Mouse (Mus musculus): ENCODE measurements at regions not wholly inside any gene's neighbourhood (a gene's known extent, or its start where the extent isn't known, plus 50 kb on each side); places are given as distances from the start of the nearest gene placed in this dataset.

DNA sequence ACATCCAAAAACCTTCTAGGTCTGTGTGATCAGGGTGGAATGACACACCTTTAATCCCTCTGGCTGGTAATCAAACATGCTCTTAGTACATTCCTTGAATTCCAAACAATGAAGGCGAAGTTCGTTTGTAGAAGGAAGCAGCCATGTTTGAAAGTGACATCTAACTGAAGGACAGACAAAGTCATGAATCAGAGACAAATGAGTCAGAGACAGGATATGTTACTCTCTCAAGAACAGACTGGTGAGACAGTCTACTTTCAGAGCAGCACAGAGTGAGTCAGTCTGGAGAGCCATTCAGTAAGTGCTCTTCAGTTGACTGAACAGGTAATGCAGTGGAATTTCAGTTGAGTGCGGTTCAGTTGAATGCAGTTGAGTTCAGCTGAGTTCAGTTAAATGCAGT, 150.4 kb downstream of the Cpe start:
- DNase-seq (ENCODE audit: low spot score): no peak
- H3K9me3 ChIP-seq: peaks cover 3% of the 10 kb centered on the region; the same call in 1 of the 2 replicates
- H3K4me3 ChIP-seq: no peak overlapping the region
- no peaks in the 10 kb centered on the region for H3K36me3 ChIP-seq
- no peak overlapping the region for H3K27ac ChIP-seq
- WGBS: 88% methylated on average over 3 of the region's 3 CpGs
- H3K27me3 ChIP-seq (ENCODE audit: insufficient read depth, poor library complexity, severe bottlenecking): no peaks in the 10 kb centered on the region
- no peaks in the 10 kb centered on the region for H3K4me1 ChIP-seq (replicated peaks)

DNA sequence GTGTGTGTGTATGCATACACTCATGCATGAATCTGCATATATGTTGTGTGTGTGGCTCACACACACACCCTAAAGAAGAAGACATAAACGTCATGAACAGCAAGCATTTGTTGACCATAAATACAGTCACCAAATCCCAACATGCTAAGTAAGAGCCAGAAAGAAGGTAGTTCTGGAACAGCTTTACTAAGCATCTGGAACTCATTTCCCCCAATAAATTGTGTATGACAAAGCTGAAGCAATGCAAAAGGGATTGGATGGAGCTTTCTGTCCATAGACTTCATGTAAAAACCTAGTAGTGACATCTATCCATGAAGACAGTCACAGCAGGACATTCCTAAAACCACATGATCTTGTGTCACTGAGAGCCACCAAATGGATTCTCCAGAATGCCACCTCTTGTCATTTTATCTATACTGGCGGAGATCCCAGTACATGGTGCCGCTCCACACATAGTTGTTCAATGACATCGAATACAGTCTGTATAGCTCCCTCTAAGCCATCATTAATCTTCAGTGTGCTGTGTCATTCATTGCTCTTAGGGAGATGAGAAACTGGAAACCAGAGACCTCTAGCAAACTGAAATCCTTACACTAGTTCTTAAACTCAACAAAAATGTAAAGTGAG, 152.9 kb downstream of the Cpe start:
- no peak overlapping the region for H3K27ac ChIP-seq
- H3K4me3 ChIP-seq: no peak overlapping the region
- no peaks in the 10 kb centered on the region for H3K36me3 ChIP-seq
- no peaks in the 10 kb centered on the region for H3K27me3 ChIP-seq (ENCODE audit: insufficient read depth, poor library complexity, severe bottlenecking)
- H3K9me3 ChIP-seq: peaks cover 3% of the 10 kb centered on the region; the same call in 1 of the 2 replicates
- WGBS: 89% methylated on average over 4 of the region's 4 CpGs
- DNase-seq (ENCODE audit: low spot score): no peak
- H3K4me1 ChIP-seq (replicated peaks): no peaks in the 10 kb centered on the region

DNA sequence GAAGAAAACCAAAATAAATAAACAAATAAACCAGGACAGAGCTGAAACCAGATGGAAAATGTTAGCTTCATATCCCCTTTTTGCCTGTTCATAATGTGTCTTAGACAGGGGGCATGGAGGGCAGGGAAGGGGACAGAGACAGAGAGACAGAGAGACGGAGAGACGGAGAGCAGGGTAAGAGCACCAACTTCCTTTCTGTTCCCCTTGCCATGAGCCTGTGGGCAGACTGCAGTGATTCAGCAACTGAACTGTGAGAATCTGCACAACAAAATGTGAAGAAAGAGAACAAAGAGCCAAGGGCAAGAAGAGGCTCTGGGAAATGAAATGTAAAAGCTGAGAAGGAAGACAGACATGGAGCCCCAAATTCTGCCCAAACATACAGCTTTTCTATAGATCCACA, 161.1 kb downstream of the Cpe start:
- no peaks in the 10 kb centered on the region for H3K4me1 ChIP-seq (replicated peaks)
- WGBS: 88% methylated on average over 2 of the region's 2 CpGs
- H3K36me3 ChIP-seq: no peaks in the 10 kb centered on the region
- no peak overlapping the region for H3K27ac ChIP-seq
- no peak overlapping the region for H3K4me3 ChIP-seq
- no peaks in the 10 kb centered on the region for H3K27me3 ChIP-seq (ENCODE audit: insufficient read depth, poor library complexity, severe bottlenecking)
- no peaks in the 10 kb centered on the region for H3K9me3 ChIP-seq
- no peak for DNase-seq (ENCODE audit: low spot score)

DNA sequence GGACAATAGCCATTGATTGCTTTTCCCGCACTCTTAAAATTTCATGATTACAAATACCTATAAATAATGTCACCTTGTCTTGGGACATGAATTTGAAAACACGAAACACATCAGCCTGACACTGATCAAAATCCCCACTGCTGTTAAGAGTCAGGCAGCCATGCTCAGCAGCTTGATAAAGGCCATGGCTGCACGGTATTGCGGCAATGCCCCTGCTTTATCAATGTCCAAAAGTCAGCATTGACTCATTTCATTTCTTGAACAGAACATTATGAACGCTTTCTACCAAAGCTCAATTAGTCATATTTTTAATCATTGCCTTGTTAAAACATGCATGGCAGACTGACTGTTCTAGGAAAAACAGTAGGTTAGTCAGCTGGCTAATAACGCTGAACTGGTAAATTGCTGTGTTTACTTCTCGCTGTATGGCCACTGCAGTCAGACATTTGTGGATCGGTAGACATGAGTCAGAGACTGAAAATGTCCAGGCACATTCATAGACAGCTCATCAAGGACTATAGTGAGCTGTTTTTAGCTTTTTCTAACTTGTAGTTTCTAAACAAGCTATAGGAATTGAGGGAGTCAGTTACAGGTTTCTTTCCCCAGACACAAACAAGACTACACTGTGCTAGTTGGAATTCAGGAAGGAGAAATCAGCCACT, 170.3 kb downstream of the Cpe start:
- 92% methylated on average over 8 of the region's 8 CpGs for WGBS
- Histone ChIP-seq H3K36me3 (no peaks in the 10 kb centered on the region), H3K27ac (no peak overlapping the region), H3K9me3 (no peaks in the 10 kb centered on the region), H3K27me3 (ENCODE audit: insufficient read depth, poor library complexity, severe bottlenecking) (no peaks in the 10 kb centered on the region), H3K4me3 (no peak overlapping the region), H3K4me1 (replicated peaks) (no peaks in the 10 kb centered on the region)
- no peak for DNase-seq (ENCODE audit: low spot score)

DNA sequence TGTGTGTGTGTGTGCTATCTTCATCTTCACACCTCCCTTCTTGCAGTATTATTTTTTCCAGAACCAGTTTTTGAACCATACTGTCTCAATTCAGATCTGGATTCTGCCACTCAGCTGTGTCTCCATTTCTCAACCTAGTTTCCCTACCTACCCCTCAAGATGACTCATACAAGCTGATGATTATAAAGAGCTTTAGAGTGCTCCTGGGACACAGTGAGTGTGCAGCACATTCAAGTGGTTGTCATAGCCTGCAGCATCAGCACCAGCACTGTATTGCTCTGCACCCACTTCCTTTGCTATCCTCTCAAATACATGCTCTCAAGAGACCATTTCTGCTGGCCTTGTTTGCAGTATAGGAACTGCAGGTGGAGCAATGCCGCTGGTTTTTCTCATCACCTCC, 173.2 kb downstream of the Cpe start:
- WGBS: 81% methylated on average over 1 of the region's 1 CpGs
- no peak overlapping the region for H3K27ac ChIP-seq
- no peaks in the 10 kb centered on the region for H3K4me1 ChIP-seq (replicated peaks)
- no peaks in the 10 kb centered on the region for H3K9me3 ChIP-seq
- no peaks in the 10 kb centered on the region for H3K27me3 ChIP-seq (ENCODE audit: insufficient read depth, poor library complexity, severe bottlenecking)
- no peak overlapping the region for H3K4me3 ChIP-seq
- no peaks in the 10 kb centered on the region for H3K36me3 ChIP-seq
- DNase-seq (ENCODE audit: low spot score): no peak

DNA sequence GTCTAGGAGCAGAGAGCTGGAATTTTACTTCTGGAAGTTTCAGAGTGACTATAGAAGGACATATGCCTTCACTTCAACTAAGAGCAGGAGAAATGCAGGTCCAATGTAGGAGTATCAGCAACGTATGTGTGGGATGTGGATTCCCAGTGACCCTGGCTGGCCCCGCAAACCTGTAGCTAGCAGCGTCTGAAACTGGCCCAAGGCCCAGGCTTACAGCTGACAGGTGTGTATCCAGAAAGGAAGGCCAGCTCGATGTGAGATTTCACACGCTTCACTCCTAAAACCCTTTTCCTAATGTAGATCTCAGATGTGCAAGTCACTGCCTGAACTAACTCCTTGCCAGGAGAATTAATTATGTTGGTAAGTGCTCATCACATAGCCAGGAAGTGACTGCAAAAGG, 176.9 kb downstream of the Cpe start:
- Histone ChIP-seq H3K27ac (no peak overlapping the region), H3K27me3 (ENCODE audit: insufficient read depth, poor library complexity, severe bottlenecking) (no peaks in the 10 kb centered on the region), H3K36me3 (no peaks in the 10 kb centered on the region), H3K4me1 (replicated peaks) (no peaks in the 10 kb centered on the region), H3K4me3 (no peak overlapping the region), H3K9me3 (peaks cover 6% of the 10 kb centered on the region; the same call in 1 of the 2 replicates)
- 90% methylated on average over 5 of the region's 5 CpGs for WGBS
- no peak for DNase-seq (ENCODE audit: low spot score)

DNA sequence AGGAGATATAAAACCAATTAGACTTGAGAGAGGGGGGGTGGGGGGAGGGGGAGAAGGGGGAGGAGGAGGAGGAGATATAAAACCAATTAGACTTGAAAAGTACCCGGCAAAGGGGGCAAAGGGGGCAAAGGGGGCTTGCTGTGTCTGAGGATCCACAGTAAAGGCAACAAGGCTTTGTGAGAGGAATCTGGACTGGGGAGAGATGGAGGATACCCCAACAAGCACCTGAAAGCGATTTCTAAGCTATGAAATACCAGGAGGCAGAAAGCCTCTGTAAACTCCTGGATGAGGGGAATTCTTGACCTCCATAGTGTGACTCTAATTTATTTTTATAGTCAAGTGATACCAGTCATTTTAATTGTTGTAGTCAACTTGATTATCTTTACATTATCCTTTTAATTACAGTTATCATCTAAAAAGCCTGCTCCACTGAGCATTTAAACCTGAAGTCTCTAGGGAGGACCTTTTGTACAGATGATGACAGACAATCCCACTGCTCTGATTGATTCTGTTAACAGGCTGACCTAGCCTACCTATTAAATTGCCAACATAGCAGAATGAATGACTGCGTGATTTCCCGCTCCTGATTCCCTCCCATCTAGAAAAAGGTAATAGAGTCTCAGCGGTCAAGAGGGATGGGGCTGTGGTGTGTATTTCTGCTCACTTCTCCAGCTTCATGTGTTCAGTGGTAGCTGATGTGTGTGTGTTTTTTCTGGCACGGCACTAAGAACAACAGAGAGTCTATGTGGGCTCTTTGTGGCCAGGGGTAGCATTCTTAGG, 195.4 kb downstream of the Cpe start:
- WGBS: 59% methylated on average over 6 of the region's 6 CpGs
- Histone ChIP-seq H3K9me3 (no peaks in the 10 kb centered on the region), H3K4me1 (replicated peaks) (peaks cover 12% of the 10 kb centered on the region), H3K36me3 (no peaks in the 10 kb centered on the region), H3K27ac (no peak overlapping the region), H3K4me3 (no peak overlapping the region), H3K27me3 (ENCODE audit: insufficient read depth, poor library complexity, severe bottlenecking) (no peaks in the 10 kb centered on the region)
- DNase-seq (ENCODE audit: low spot score): no peak

DNA sequence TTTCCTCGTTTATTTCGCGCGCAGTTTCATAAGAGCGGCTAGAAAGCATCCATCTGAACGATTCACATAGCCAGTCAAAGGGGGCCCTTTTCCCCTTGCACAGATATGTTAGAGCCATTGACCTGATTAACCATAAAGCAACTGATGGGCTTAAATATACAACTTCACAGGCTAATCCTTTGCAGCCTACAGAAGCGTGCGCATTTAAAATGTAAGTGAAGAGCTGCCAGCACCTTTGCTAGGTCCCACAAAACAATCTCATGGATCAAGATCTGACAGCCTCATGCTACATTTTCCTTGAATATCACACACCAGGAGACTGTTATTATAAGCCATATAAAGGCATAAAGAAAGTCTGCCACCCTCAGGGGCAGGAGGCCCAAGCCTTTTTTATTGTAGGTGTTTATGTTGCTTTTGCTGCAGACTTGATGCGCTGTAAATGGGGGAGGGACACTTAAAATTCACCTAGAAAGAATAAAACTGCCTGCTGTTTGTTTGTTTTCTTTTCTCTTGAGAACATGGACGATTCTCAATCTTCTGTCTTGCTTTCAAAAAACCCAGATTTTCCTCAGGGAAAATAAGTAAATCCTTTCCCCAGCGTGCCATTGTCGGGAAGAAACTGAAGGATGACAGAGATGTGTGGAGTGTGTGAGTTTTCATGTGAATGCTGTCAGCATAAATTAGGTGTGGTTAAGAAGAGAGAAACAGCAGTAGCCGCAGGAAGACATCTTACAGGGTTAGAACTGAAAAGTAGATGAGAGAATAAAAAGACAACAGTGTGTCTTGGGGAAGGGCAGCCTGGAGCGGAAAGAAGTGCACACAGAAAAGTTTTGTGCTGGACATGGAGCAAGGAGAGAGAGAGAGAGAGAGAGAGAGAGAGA, 196.3 kb downstream of the Cpe start:
- no peaks in the 10 kb centered on the region for H3K9me3 ChIP-seq
- DNase-seq (ENCODE audit: low spot score): no peak
- H3K27ac ChIP-seq: no peak overlapping the region
- no peaks in the 10 kb centered on the region for H3K36me3 ChIP-seq
- H3K4me1 ChIP-seq (replicated peaks): peaks cover 12% of the 10 kb centered on the region
- H3K27me3 ChIP-seq (ENCODE audit: insufficient read depth, poor library complexity, severe bottlenecking): no peaks in the 10 kb centered on the region
- 64% methylated on average over 14 of the region's 14 CpGs for WGBS
- no peak overlapping the region for H3K4me3 ChIP-seq

DNA sequence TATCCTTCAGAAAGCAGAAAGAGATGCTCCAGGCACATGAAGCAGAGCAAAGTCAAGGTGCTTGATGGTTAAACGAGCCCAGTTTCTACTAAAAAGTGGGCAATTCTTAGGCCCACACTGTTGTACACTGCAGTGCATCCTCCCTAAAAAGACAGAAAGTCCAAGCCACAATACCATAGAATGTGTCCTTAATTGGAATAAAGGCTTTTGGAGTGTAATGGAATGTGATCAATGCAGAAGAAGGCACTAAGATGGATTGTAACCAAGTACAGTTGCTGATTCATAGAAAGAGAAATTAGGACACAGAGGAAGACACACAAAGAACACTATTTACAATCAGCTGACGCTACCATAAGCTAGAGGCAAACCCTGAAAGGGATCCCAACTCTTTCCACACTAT, 201.3 kb downstream of the Cpe start:
- H3K36me3 ChIP-seq: no peaks in the 10 kb centered on the region
- 94% methylated on average over 2 of the region's 2 CpGs for WGBS
- DNase-seq (ENCODE audit: low spot score): no peak
- H3K4me3 ChIP-seq: no peak overlapping the region
- peaks cover 4% of the 10 kb centered on the region for H3K4me1 ChIP-seq (replicated peaks)
- no peaks in the 10 kb centered on the region for H3K9me3 ChIP-seq
- H3K27ac ChIP-seq: no peak overlapping the region
- H3K27me3 ChIP-seq (ENCODE audit: insufficient read depth, poor library complexity, severe bottlenecking): no peaks in the 10 kb centered on the region

DNA sequence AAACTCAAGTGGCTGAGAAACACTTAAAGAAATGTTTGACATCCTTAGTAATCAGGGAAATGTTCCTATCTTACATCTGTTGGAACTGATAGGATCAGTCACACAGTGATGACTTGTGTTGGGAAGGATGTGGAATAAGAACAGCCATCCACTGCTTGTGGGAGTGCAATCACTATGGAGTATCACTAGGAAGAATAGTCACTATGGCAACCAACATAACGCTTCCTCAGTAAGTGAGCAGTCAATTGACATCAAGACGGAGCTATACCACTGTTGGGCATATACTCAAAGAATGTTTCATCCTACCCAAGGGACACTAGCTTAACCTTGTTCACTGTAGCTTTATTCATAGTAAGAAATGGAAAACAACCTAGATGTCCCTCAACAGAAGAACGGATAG, 204.8 kb downstream of the Cpe start:
- DNase-seq (ENCODE audit: low spot score): no peak
- no peaks in the 10 kb centered on the region for H3K4me1 ChIP-seq (replicated peaks)
- 82% methylated on average over 3 of the region's 3 CpGs for WGBS

DNA sequence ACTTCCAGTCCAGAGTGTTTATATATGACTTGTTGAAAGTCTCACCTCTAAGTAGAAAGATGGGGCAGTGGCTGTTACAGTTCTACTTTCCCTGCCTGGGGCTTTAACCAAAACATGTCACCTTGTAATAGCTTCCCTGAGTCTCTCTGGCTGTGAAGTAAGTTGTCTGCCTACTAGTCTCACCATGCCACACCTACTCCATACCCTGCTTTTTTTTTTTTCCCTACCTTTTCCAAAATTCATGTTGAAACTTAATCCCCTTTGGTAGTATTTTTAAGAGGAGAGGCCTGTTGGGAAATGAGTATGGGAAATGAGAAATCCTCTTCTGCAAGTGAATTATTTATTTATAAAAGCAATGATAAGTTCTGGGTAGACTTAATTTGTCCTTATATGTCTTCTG, 219.6 kb downstream of the Cpe start:
- Histone ChIP-seq H3K9me3 (no peaks in the 10 kb centered on the region), H3K4me1 (replicated peaks) (no peaks in the 10 kb centered on the region), H3K36me3 (no peaks in the 10 kb centered on the region), H3K4me3 (no peak overlapping the region), H3K27me3 (ENCODE audit: insufficient read depth, poor library complexity, severe bottlenecking) (no peaks in the 10 kb centered on the region), H3K27ac (no peak overlapping the region)
- no peak for DNase-seq (ENCODE audit: low spot score)

More for the DNA sequence above, 204.8 kb downstream of the Cpe start:
- H3K27ac ChIP-seq: no peak overlapping the region
- H3K27me3 ChIP-seq (ENCODE audit: insufficient read depth, poor library complexity, severe bottlenecking): no peaks in the 10 kb centered on the region
- no peaks in the 10 kb centered on the region for H3K9me3 ChIP-seq
- H3K4me3 ChIP-seq: no peak overlapping the region
- no peaks in the 10 kb centered on the region for H3K36me3 ChIP-seq

DNA sequence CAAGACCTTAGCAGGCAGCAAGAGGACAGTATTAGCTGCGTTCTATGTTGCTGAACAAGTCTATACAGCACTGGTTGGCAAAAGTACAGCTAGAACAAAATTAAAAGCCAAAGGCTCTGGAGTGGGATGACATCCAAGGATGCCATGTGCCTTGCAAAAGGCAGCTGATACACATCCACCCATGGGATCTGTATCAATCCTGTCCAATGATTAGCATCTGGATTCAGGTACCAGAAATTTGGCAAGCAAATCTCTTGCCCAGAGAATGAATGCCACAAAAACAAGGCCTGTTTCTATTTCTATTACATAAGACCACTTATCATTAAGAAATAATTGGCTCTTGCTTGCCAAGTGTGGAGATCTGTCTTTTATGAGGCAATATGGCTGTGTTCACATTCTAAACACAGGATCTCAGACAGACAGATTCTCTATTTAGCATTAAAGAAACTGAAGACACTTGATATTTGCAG, 220.0 kb downstream of the Cpe start:
- 97% methylated on average over 1 of the region's 1 CpGs for WGBS
- no peaks in the 10 kb centered on the region for H3K4me1 ChIP-seq (replicated peaks)
- no peak overlapping the region for H3K4me3 ChIP-seq
- no peaks in the 10 kb centered on the region for H3K36me3 ChIP-seq
- H3K9me3 ChIP-seq: no peaks in the 10 kb centered on the region
- H3K27me3 ChIP-seq (ENCODE audit: insufficient read depth, poor library complexity, severe bottlenecking): no peaks in the 10 kb centered on the region
- no peak overlapping the region for H3K27ac ChIP-seq
- DNase-seq (ENCODE audit: low spot score): no peak

All from hindbrain, embryonic 10.5 days (tissue).